Mouse (Mus musculus) neural tube, embryonic 13.5 days (tissue): ENCODE results near the gene Gspt1. TPM values are rescaled to one million over a fixed set of nuclear protein-coding genes. Genes with fewer than 3 reads are reported as not detected.

Source experiments
- ATAC-seq: fragments of 200-750 bp; cut with Nextera tagmentation; 2 replicates; pipeline ENCODE4 v1.8.0; 2017; ENCODE audit warnings: low read depth, mild to moderate bottlenecking, moderate TSS enrichment, moderate library complexity
- H3K27ac ChIP-seq: fragments of 300-500 bp; sonication (generic); replicated peaks from 2 replicates; pipeline ENCODE4 v1.5.1; 2015; ENCODE audit warnings: moderate library complexity, mild to moderate bottlenecking, inconsistent platforms
- H3K27me3 ChIP-seq: fragments of 300-500 bp; sonication (generic); 2 replicates; pipeline ENCODE4 v1.6.1; 2015; ENCODE audit warnings: mild to moderate bottlenecking, inconsistent platforms
- H3K36me3 ChIP-seq: fragments of 300-500 bp; sonication (generic); 2 replicates; pipeline ENCODE4 v1.6.1; 2015; ENCODE audit warnings: mild to moderate bottlenecking, inconsistent platforms
- H3K4me1 ChIP-seq: fragments of 300-500 bp; sonication (generic); replicated peaks from 2 replicates; pipeline ENCODE4 v1.6.1; 2015; ENCODE audit warnings: inconsistent platforms
- H3K4me2 ChIP-seq: fragments of 300-500 bp; sonication (generic); 2 replicates; pipeline ENCODE4 v1.6.1; 2015; ENCODE audit warnings: inconsistent platforms, mild to moderate bottlenecking, moderate library complexity
- H3K4me3 ChIP-seq: fragments of 300-500 bp; sonication (generic); 2 replicates; pipeline ENCODE4 v1.5.1; 2015; ENCODE audit warnings: mild to moderate bottlenecking, inconsistent platforms
- H3K9ac ChIP-seq: fragments of 300-500 bp; sonication (generic); 2 replicates; pipeline ENCODE4 v1.6.1; 2015; ENCODE audit warnings: moderate library complexity, mild to moderate bottlenecking, inconsistent platforms
- H3K9me3 ChIP-seq: fragments of 300-500 bp; sonication (generic); 2 replicates; pipeline ENCODE4 v1.6.1; 2016; ENCODE audit warnings: inconsistent platforms
- WGBS: fragments of 180-500 bp; shearing (Covaris S2); methylation state at CpG from one replicate; pipeline ENCODE4 v1.1.7; 2015; 5-methylcytosine and 5-hydroxymethylcytosine counted together
- polyA plus RNA-seq: library from polyadenylated mRNA; unstranded; fragments of >200 nt; fragmentation: Nextera tagmentation; extraction: Ambion mirVana; gene quantifications from 2 replicates; pipeline ENCODE4 v1.2.1, GENCODE M21; 2015

Gene Gspt1
- polyA plus RNA-seq, 1 experiment from 2014 or later, result 52.4 TPM

- no peaks in the 10 kb centered on the region for H3K9me3 ChIP-seq
- H3K4me2 ChIP-seq, result no peak overlapping the region
Measured at GRCm38 (mm10) chr16:11200247-11200646, 53.9 kb downstream of the Gspt1 start.

GRCm38 (mm10) chr16:11198467-11198866, 55.7 kb downstream of the Gspt1 start:
- WGBS, result 67% methylated on average over 2 of the region's 2 CpGs
- Histone ChIP-seq H3K9ac (no peak overlapping the region), H3K9me3 (no peaks in the 10 kb centered on the region), H3K36me3 (peaks cover 81% of the 10 kb centered on the region), H3K4me3 (no peak overlapping the region), H3K4me1 (peaks cover 15% of the 10 kb centered on the region), H3K4me2 (no peak overlapping the region), H3K27ac (no peak overlapping the region), H3K27me3 (no peaks in the 10 kb centered on the region)
- ATAC-seq, result no peak

More at GRCm38 (mm10) chr16:11200247-11200646, 53.9 kb downstream of the Gspt1 start:
- WGBS, result 94% methylated on average over 3 of the region's 3 CpGs
- H3K27ac ChIP-seq, result no peak overlapping the region
- H3K36me3 ChIP-seq, result peaks cover 63% of the 10 kb centered on the region
- H3K4me1 ChIP-seq, result peaks cover 32% of the 10 kb centered on the region
- H3K27me3 ChIP-seq, result no peaks in the 10 kb centered on the region
- no peak overlapping the region for H3K4me3 ChIP-seq
- no peak overlapping the region for H3K9ac ChIP-seq
- no peak for ATAC-seq

DNA sequence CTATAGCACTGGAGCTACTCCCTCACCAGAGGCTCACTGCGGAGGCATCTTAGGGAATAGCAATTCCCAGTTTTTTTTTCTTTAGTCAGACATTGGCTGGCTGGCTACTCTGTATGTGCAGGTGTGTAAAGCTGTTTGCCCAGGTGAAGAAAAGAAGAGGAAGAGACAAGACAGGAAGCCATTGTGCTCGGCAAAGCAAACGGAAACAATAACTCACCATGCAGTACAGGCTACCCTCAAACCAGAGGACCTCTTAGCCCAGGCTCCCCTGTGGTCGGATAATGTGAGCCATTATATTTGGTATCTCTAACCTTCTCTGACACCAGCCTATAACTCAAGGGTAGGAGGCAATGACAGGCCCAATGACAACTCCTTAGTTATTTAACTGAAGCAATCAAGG, 57.1 kb downstream of the Gspt1 start:
- no peak overlapping the region for H3K4me3 ChIP-seq
- no peak overlapping the region for H3K27ac ChIP-seq
- no peak overlapping the region for H3K9ac ChIP-seq
- peaks cover 11% of the 10 kb centered on the region for H3K4me1 ChIP-seq
- no peaks in the 10 kb centered on the region for H3K27me3 ChIP-seq
- peaks cover 95% of the 10 kb centered on the region for H3K36me3 ChIP-seq
- H3K4me2 ChIP-seq, result no peak overlapping the region
- no peak for ATAC-seq
- H3K9me3 ChIP-seq, result no peaks in the 10 kb centered on the region
- WGBS, result 94% methylated on average over 4 of the region's 4 CpGs

DNA sequence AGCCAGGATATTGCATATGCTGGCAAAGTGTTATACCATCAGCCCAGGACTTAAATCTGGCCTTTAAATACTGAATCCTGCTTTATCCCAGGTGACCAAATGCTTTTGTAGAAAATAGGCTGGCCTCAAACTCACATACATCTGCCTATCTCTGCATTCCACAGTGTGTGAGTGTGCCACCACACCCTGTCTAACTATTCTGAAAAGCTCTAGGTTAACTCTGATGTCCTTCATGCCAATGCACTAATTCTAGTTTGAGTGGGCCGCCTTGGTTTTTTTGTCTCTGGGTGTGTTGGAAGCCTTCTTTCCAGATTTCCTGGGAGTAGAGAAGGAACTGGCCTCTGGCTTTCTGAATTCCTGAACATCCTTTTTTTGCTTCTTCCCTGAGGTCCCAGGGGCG, 60.9 kb downstream of the Gspt1 start:
- Histone ChIP-seq H3K4me3 (no peak overlapping the region), H3K9me3 (no peaks in the 10 kb centered on the region), H3K9ac (no peak overlapping the region), H3K27ac (no peak overlapping the region), H3K4me2 (no peak overlapping the region), H3K36me3 (peaks cover 74% of the 10 kb centered on the region), H3K27me3 (no peaks in the 10 kb centered on the region), H3K4me1 (no peaks in the 10 kb centered on the region)
- no peak for ATAC-seq
- WGBS, result 98% methylated on average over 2 of the region's 2 CpGs

GRCm38 (mm10) chr16:11190150-11190549, 64.0 kb downstream of the Gspt1 start:
- Histone ChIP-seq H3K9me3 (no peaks in the 10 kb centered on the region), H3K4me2 (no peak overlapping the region), H3K27ac (no peak overlapping the region), H3K27me3 (no peaks in the 10 kb centered on the region), H3K4me3 (no peak overlapping the region), H3K36me3 (peaks cover 45% of the 10 kb centered on the region), H3K9ac (no peak overlapping the region), H3K4me1 (no peaks in the 10 kb centered on the region)
- 90% methylated on average over 7 of the region's 7 CpGs for WGBS
- no peak for ATAC-seq

DNA sequence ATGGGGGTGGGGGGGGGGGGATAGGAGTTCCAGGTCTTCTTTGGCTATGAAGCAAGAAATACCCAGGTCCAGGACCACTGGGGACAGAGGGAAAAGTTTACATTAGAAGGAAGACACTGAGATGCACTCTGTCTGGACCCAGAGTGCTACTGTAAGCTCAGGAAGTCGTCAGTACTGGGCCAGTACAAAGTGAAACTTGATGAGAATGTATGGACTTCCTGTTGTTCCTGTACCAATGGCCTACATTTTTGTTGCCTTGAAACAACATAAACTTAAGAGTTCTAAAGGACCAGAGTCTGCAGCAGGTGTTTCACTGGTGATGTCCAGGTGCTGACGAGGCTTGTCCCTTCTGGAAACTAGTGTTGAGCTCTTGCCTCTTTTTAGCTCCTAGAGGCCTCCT, 76.7 kb downstream of the Gspt1 start:
- H3K4me2 ChIP-seq, result no peak overlapping the region
- H3K27ac ChIP-seq, result no peak overlapping the region
- ATAC-seq, result no peak
- H3K9ac ChIP-seq, result 0 out of 2 replicates have a peak overlapping the region, but pooled peaks have one; percentile 86
- WGBS, result 83% methylated on average over 2 of the region's 2 CpGs
- H3K4me1 ChIP-seq, result peaks cover 29% of the 10 kb centered on the region
- H3K27me3 ChIP-seq, result peaks cover 2% of the 10 kb centered on the region; the same call in 1 of the 2 replicates
- no peaks in the 10 kb centered on the region for H3K9me3 ChIP-seq
- H3K4me3 ChIP-seq, result no peak overlapping the region
- no peaks in the 10 kb centered on the region for H3K36me3 ChIP-seq

DNA sequence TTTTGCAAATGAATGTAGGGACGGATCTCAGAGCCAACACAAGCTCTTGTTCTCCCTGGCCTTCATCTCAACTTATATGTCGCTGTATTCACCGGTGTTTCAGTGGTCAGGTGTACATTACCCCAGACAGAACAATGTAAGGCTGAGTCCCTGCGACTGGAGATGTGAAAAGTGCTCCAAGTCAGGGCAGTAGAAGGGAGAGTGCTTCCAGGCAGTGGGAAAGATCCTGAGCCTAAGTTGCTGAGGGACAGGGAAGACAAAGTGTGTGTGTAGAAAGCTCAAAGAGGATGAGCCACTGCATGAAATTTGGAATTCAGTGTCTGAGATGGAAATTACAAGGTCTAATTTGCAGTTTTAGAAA, 77.3 kb downstream of the Gspt1 start:
- whole genome bisulfite sequencing, result 5% methylated on average over 4 of the region's 4 CpGs
- Histone ChIP-seq H3K27me3 (peaks cover 2% of the 10 kb centered on the region; the same call in 1 of the 2 replicates), H3K4me2 (peak overlapping the region; percentile 86), H3K9me3 (no peaks in the 10 kb centered on the region), H3K36me3 (no peaks in the 10 kb centered on the region), H3K4me3 (peak overlapping the region; percentile 78), H3K9ac (peak overlapping the region; percentile 86), H3K27ac (peak overlapping the region; percentile 92), H3K4me1 (peaks cover 32% of the 10 kb centered on the region)
- ATAC-seq, result no peak

DNA sequence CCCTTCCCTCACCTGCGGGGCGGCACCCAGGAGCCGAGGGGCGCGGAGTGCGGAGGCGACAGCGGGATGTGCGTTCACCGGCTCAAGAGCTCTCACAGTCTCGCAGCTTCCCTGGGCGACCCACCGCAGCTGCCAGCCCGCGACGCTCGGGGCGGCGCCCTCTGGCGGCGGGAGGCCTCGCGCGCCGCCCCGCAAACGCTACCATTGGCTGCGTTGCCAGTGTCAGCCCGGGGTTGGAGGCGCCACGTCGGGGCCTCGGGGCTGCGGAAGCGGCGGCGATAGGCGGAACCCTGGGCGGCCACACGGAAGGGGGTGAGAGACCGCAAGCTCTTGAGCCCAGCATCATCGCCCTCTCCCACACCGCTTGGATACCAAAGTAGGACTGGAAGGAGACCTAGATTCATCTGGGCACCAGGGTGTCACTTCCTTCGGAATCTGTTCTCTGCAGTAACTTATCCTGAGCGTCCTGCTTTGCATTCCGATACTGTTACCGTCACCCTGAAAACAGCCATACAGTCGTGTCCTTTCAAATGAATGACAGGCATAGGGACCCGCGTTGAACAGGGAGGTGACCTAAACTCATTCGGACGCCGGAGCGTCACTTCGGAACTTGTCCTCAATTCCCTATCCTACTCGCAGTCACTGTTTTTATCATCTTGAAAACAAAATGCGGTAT, 77.8 kb downstream of the Gspt1 start, which contains the start of gene Zc3h7a:
Gene Zc3h7a (minus strand): TSS at position 186 of the 676 bp plus-strand sequence.
- H3K9ac ChIP-seq, result peak within 1 kb of the TSS; percentile 86
- H3K36me3 ChIP-seq, result no peaks in the 10 kb centered on the region
- under 1% methylated on average over 57 of the region's 57 CpGs for WGBS
- H3K27ac ChIP-seq, result peak within 1 kb of the TSS; percentile 92
- peaks cover 33% of the 10 kb centered on the region for H3K4me1 ChIP-seq
- peak within 1 kb of the TSS; percentile 86 for H3K4me2 ChIP-seq
- peaks cover 2% of the 10 kb centered on the region; the same call in 1 of the 2 replicates for H3K27me3 ChIP-seq
- H3K4me3 ChIP-seq, result peak within 1 kb of the TSS; percentile 78
- no peaks in the 10 kb centered on the region for H3K9me3 ChIP-seq
- peak; percentile 96 for ATAC-seq

DNA sequence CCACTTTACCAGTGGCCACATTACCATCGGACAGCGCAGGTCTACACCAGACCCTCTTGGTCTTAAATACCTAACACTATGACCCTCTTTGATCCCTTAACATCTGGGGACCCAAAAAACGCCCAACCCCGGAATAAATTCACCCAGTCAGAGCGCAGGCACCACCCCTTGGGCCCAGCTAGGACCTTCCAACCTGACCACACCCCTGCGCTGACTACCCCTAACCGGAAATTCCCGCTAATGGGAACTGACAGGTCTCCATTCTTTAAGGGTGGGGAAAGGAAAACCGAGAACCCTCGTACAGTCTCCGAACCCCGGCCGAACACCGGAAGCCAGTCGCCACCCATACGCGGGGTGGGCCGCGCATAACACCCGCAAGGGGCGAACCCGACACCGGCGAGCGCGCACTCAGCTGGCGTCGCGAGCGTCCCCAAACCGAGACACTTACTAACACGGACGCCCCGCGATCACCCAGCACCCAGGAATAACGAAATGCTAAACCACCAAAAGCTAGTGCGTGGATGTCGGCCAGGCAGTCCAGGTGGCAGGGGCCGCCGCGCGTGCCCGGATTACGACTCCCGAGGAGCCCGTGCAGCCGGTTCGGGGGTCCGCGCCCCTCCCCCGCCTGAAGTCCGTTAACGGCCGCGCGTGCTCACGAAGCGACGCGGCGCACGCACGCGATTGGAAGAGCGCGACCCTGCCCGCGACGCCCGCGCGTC, 78.5 kb downstream of the Gspt1 start:
- ATAC-seq, result peak; percentile 69
- Histone ChIP-seq H3K9me3 (no peaks in the 10 kb centered on the region), H3K27me3 (peaks cover 2% of the 10 kb centered on the region; the same call in 1 of the 2 replicates), H3K27ac (peak overlapping the region; percentile 92), H3K4me1 (peaks cover 33% of the 10 kb centered on the region), H3K36me3 (no peaks in the 10 kb centered on the region), H3K9ac (peak overlapping the region; percentile 86), H3K4me3 (peak overlapping the region; percentile 78), H3K4me2 (peak overlapping the region; percentile 86)
- WGBS, result under 1% methylated on average over 72 of the region's 72 CpGs

- Histone ChIP-seq H3K27ac (peak overlapping the region; percentile 92; the same call in 1 of the 2 replicates), H3K9ac (peak overlapping the region; percentile 86), H3K36me3 (no peaks in the 10 kb centered on the region), H3K4me1 (peaks cover 33% of the 10 kb centered on the region), H3K27me3 (peaks cover 2% of the 10 kb centered on the region; the same call in 1 of the 2 replicates), H3K9me3 (no peaks in the 10 kb centered on the region), H3K4me3 (peak overlapping the region; percentile 78), H3K4me2 (peak overlapping the region; percentile 86)
- ATAC-seq, result no peak
- 9% methylated on average over 9 of the region's 9 CpGs for WGBS
Measured at GRCm38 (mm10) chr16:11175100-11175488, 79.0 kb downstream of the Gspt1 start.

DNA sequence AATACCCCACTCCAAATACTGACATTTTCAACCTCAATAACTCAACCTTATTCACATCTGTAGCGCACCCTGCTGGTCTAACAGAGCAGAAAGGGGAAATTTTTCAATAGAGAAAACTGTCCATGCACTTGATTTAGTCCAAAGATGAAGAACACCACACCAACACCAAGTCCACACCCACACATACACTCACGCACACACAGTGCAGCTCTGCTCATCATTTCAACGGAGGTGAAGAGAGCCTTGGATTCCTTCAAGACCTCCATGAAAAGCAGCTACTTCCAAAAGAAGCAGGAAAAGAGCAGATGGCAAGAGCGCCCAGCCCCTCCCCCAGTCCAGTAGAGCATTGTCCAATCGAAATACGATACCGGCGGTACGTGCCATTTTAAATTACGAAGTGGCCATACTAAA, 79.4 kb downstream of the Gspt1 start:
- Histone ChIP-seq H3K4me2 (peak overlapping the region; percentile 86), H3K9me3 (no peaks in the 10 kb centered on the region), H3K4me1 (peaks cover 33% of the 10 kb centered on the region), H3K4me3 (peak overlapping the region; percentile 78), H3K27ac (no peak overlapping the region), H3K9ac (peak overlapping the region; percentile 86), H3K27me3 (peaks cover 2% of the 10 kb centered on the region; the same call in 1 of the 2 replicates), H3K36me3 (no peaks in the 10 kb centered on the region)
- ATAC-seq, result no peak
- 7% methylated on average over 10 of the region's 10 CpGs for WGBS

DNA sequence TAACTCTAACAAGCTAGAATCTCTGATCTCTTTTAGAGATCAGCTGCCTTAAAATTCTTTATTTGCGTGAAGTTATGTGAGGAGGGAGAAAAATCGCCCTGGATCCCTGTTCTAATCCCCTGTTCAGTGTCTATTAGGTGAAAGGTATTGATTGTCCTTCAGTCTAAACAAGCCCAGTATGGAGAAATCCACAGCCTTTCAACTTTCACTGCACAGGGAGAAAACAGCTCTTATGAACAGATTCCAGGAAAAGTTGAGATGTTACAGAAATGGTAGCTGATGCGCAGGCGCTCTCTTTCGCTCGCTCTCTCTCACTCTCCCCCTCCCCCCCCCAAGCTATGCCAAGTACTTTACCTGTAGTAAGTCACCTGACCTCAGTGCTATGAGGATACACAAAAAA, 82.4 kb downstream of the Gspt1 start:
- H3K4me1 ChIP-seq, result peaks cover 26% of the 10 kb centered on the region
- WGBS, result 92% methylated on average over 6 of the region's 6 CpGs
- ATAC-seq, result no peak
- no peak overlapping the region for H3K4me2 ChIP-seq
- H3K4me3 ChIP-seq, result no peak overlapping the region
- no peaks in the 10 kb centered on the region for H3K36me3 ChIP-seq
- no peaks in the 10 kb centered on the region for H3K9me3 ChIP-seq
- no peak overlapping the region for H3K9ac ChIP-seq
- no peaks in the 10 kb centered on the region for H3K27me3 ChIP-seq
- no peak overlapping the region for H3K27ac ChIP-seq
